Mouse (Mus musculus) forebrain, embryonic 10.5 days (tissue): ENCODE measurements around the gene Gm7544. TPM values are rescaled to one million over a fixed set of nuclear protein-coding genes. Genes with fewer than 3 reads are reported as not detected.

Experiments
- polyA plus RNA-seq: library from polyadenylated mRNA; unstranded; fragments of >200 nt; fragmentation: Nextera tagmentation; extraction: Ambion mirVana; gene quantifications from 2 replicates; pipeline ENCODE4 v1.2.1, GENCODE M21; 2016

The Gm7544 gene
- polyA plus RNA-seq, 1 experiment from 2014 or later, result not detected

Other genes starting within 250 kb of the Gm7544 start
- gene Mff, start 231.1 kb downstream of the Gm7544 start, polyA plus RNA-seq, result 214 and 220 TPM in 2 replicates
- gene Tm4sf20, start 187.6 kb downstream of the Gm7544 start, polyA plus RNA-seq, result not detected in 2 replicates
- gene Gm47791, start 184.8 kb downstream of the Gm7544 start, polyA plus RNA-seq, result not detected in 2 replicates
- 30.2 and 32.9 TPM in 2 replicates for gene Agfg1, start 116.5 kb downstream of the Gm7544 start, polyA plus RNA-seq
- gene A030005L19Rik, start 42.7 kb downstream of the Gm7544 start, polyA plus RNA-seq, result not detected in 2 replicates
- not detected in 2 replicates for gene A030014E15Rik, start 31.1 kb downstream of the Gm7544 start, polyA plus RNA-seq
- gene Gm6217, start 24.6 kb downstream of the Gm7544 start, polyA plus RNA-seq, result not detected in 2 replicates
- gene A030003K21Rik, start 12.6 kb downstream of the Gm7544 start, polyA plus RNA-seq, result not detected in 2 replicates
- not detected in 2 replicates for gene Gm47955, start 4.3 kb upstream of the Gm7544 start, polyA plus RNA-seq
- gene Gm47959, start 44.5 kb upstream of the Gm7544 start, polyA plus RNA-seq, result not detected in 2 replicates
- gene Slc19a3, start 82.4 kb upstream of the Gm7544 start, polyA plus RNA-seq, result 0.18 and 0.52 TPM in 2 replicates
- not detected in 2 replicates for gene Krtap28-10, start 86.5 kb upstream of the Gm7544 start, polyA plus RNA-seq
- not detected in 2 replicates for gene Gm47969, start 88.9 kb upstream of the Gm7544 start, polyA plus RNA-seq
- gene A030005K14Rik, start 103.4 kb upstream of the Gm7544 start, polyA plus RNA-seq, result not detected in 2 replicates
- not detected in 2 replicates for gene Krtap28-13, start 104.9 kb upstream of the Gm7544 start, polyA plus RNA-seq
- not detected in 2 replicates for gene Ccl20, start 160.8 kb upstream of the Gm7544 start, polyA plus RNA-seq
- gene Daw1, start 203.7 kb upstream of the Gm7544 start, polyA plus RNA-seq, result 0.15 and 0.25 TPM in 2 replicates